Mouse (Mus musculus) CH12.LX (cell line): Measurements from ENCODE around the gene Gm26741.

Source experiments
- CHD2 ChIP-seq: IDR thresholded peaks from 2 replicates; pipeline ENCODE4 v1.6.1; 2011; ENCODE audit warnings: low read length, improper control_type of control experiment
- CTCF ChIP-seq, 2 experiments: IDR thresholded peaks in 1 of 2; conservative IDR thresholded peaks in 1 of 2; 2 replicates each; pipeline ENCODE4 v1.5.1; 2011 to 2012; ENCODE audit warnings: low read depth in 2 of 2, low read length in 2 of 2, improper control_type of control experiment in 1 of 2, inconsistent platforms in 1 of 2, mild to moderate bottlenecking in 1 of 2, moderate library complexity in 1 of 2
- EP300 ChIP-seq: IDR thresholded peaks from 2 replicates; pipeline ENCODE4 v1.6.1; 2011; ENCODE audit warnings: low read length, improper control_type of control experiment
- IRF4 ChIP-seq: IDR thresholded peaks from 2 replicates; pipeline ENCODE4 v1.6.1; 2014; ENCODE audit warnings: low read depth, mild to moderate bottlenecking, inconsistent platforms, low read length, improper control_type of control experiment
- MAZ ChIP-seq: IDR thresholded peaks from 2 replicates; pipeline ENCODE4 v1.6.1; 2012; ENCODE audit warnings: low read depth, mild to moderate bottlenecking, inconsistent platforms, low read length, improper control_type of control experiment, moderate library complexity
- SMC3 ChIP-seq: IDR thresholded peaks from 2 replicates; pipeline ENCODE4 v1.6.1; 2011; ENCODE audit warnings: low read depth, low read length, improper control_type of control experiment
- UBTF ChIP-seq: IDR thresholded peaks from 2 replicates; pipeline ENCODE4 v1.6.1; 2012; ENCODE audit warnings: low read depth, mild to moderate bottlenecking, inconsistent platforms, low read length, improper control_type of control experiment, moderate library complexity
- ZC3H11A ChIP-seq: IDR thresholded peaks from 2 replicates; pipeline ENCODE4 v1.6.1; 2012; ENCODE audit warnings: low read depth, mild to moderate bottlenecking, inconsistent platforms, low read length, improper control_type of control experiment

GRCm38 (mm10) chr10:52407526-52407925 is 49.0 kb downstream of the Gm26741 start:
- TF ChIP-seq CTCF (conservative IDR thresholded peaks at IDR 0.05 in 1 of 2, IDR thresholded peaks at IDR 0.05 in 1 of 2; ENCODE audit: low read depth in 2 of 2, low read length in 2 of 2) (no peak), EP300 (no peak), UBTF (no peak), CHD2 (no peak), IRF4 (no peak), MAZ (no peak), ZC3H11A (no peak), SMC3 (no peak)
